Mouse (Mus musculus) MEL (cell line): ENCODE results near the gene Adam33. TPM values are rescaled to one million over a fixed set of nuclear protein-coding genes. Genes with fewer than 3 reads are reported as not detected.

ENCODE experiments used
- DNase-seq: peaks from one replicate; pipeline ENCODE4 v3.0.0; 2011; ENCODE audit warnings: low read depth, low spot score
- H3K27ac ChIP-seq: 2 replicates; pipeline ENCODE4 v1.5.1; 2012; ENCODE audit warnings: low read depth, mild to moderate bottlenecking, control low read depth, low read length, moderate library complexity; ENCODE audit not compliant: control insufficient read depth
- H3K27me3 ChIP-seq, 2 experiments: fragments of 150-350 bp in 1 of 2; sonication (generic) in 1 of 2; 2 replicates each; pipeline ENCODE4 v1.6.1; 2012; ENCODE audit warnings: low read length in 2 of 2, mild to moderate bottlenecking in 2 of 2, improper control_type of control experiment in 1 of 2, moderate library complexity in 1 of 2; ENCODE audit not compliant: insufficient read depth in 2 of 2, control insufficient read depth in 1 of 2
- H3K36me3 ChIP-seq, 2 experiments: 2 replicates each; pipeline ENCODE4 v1.6.1; 2012 to 2014; ENCODE audit warnings: low read length in 2 of 2, improper control_type of control experiment in 1 of 2, inconsistent platforms in 1 of 2, mild to moderate bottlenecking in 1 of 2; ENCODE audit not compliant: insufficient read depth in 2 of 2, control insufficient read depth in 1 of 2
- H3K4me1 ChIP-seq, 2 experiments: fragments of 150-350 bp in 1 of 2; sonication (generic) in 1 of 2; 2 replicates each; pipeline ENCODE4 v1.6.1; 2012; ENCODE audit warnings: low read length in 2 of 2, improper control_type of control experiment in 1 of 2, mild to moderate bottlenecking in 1 of 2; ENCODE audit not compliant: insufficient read depth in 2 of 2, control insufficient read depth in 1 of 2
- H3K4me3 ChIP-seq, 2 experiments: fragments of 150-350 bp in 1 of 2; sonication (generic) in 1 of 2; 2 replicates each; pipeline ENCODE4 v1.5.1; 2012; ENCODE audit warnings: low read depth in 2 of 2, low read length in 2 of 2, mild to moderate bottlenecking in 2 of 2, moderate library complexity in 2 of 2, control low read depth in 1 of 2, improper control_type of control experiment in 1 of 2; ENCODE audit not compliant: control insufficient read depth in 1 of 2, insufficient read depth in 1 of 2
- H3K79me2 ChIP-seq: 2 replicates; pipeline ENCODE4 v1.6.1; 2012; ENCODE audit warnings: mild to moderate bottlenecking, low read length, moderate library complexity; ENCODE audit not compliant: control insufficient read depth, poor library complexity, insufficient read depth
- H3K9ac ChIP-seq: 2 replicates; pipeline ENCODE4 v1.6.1; 2012; ENCODE audit warnings: low read depth, mild to moderate bottlenecking, control low read depth, low read length, moderate library complexity; ENCODE audit not compliant: control insufficient read depth, poor library complexity, severe bottlenecking
- H3K9me3 ChIP-seq: fragments of 150-350 bp; sonication (generic); replicated peaks from 2 replicates; pipeline ENCODE4 v1.6.1; 2012; ENCODE audit warnings: mild to moderate bottlenecking, low read length, improper control_type of control experiment, moderate library complexity; ENCODE audit not compliant: insufficient read depth
- BHLHE40 ChIP-seq: IDR thresholded peaks from 2 replicates; pipeline ENCODE4 v1.6.1; 2012; ENCODE audit warnings: low read depth, mild to moderate bottlenecking, inconsistent platforms, low read length, improper control_type of control experiment, borderline replicate concordance
- CHD1 ChIP-seq: IDR thresholded peaks from 2 replicates; pipeline ENCODE4 v1.6.1; 2012; ENCODE audit warnings: low read depth, mild to moderate bottlenecking, inconsistent platforms, low read length, improper control_type of control experiment
- CHD2 ChIP-seq: IDR thresholded peaks from 2 replicates; pipeline ENCODE4 v1.6.1; 2011; ENCODE audit warnings: low read length, improper control_type of control experiment
- CTCF ChIP-seq, 3 experiments: IDR thresholded peaks in 2 of 3; conservative IDR thresholded peaks in 1 of 3; 2 replicates each; pipeline ENCODE4 v1.5.1; 2011 to 2012; ENCODE audit warnings: low read length in 3 of 3, low read depth in 2 of 3, mild to moderate bottlenecking in 2 of 3, improper control_type of control experiment in 1 of 3, inconsistent platforms in 1 of 3, mixed read lengths in 1 of 3, moderate library complexity in 1 of 3; ENCODE audit not compliant: control insufficient read depth in 1 of 3, insufficient read depth in 1 of 3, poor library complexity in 1 of 3, severe bottlenecking in 1 of 3
- E2F4 ChIP-seq: IDR thresholded peaks from 2 replicates; pipeline ENCODE4 v1.6.1; 2011; ENCODE audit warnings: low read depth, low read length, improper control_type of control experiment, borderline replicate concordance
- ELF1 ChIP-seq: IDR thresholded peaks from 2 replicates; pipeline ENCODE4 v1.6.1; 2014; ENCODE audit warnings: low read depth, mild to moderate bottlenecking, inconsistent platforms, low read length, improper control_type of control experiment, moderate library complexity
- MAFK ChIP-seq: IDR thresholded peaks from 2 replicates; pipeline ENCODE4 v1.6.1; 2011; ENCODE audit warnings: low read depth, mild to moderate bottlenecking, low read length, improper control_type of control experiment, borderline replicate concordance
- MAX ChIP-seq: IDR thresholded peaks from 2 replicates; pipeline ENCODE4 v1.6.1; 2011; ENCODE audit warnings: low read length, improper control_type of control experiment
- MAZ ChIP-seq: IDR thresholded peaks from 2 replicates; pipeline ENCODE4 v1.6.1; 2012; ENCODE audit warnings: low read depth, mild to moderate bottlenecking, inconsistent platforms, low read length, improper control_type of control experiment
- MEF2A ChIP-seq: IDR thresholded peaks from 2 replicates; pipeline ENCODE4 v1.6.1; 2014; ENCODE audit warnings: low read depth, mild to moderate bottlenecking, inconsistent platforms, low read length, improper control_type of control experiment; ENCODE audit not compliant: poor library complexity, insufficient replicate concordance, severe bottlenecking; ENCODE audit errors: extremely low read depth
- MYB ChIP-seq: IDR thresholded peaks from 2 replicates; pipeline ENCODE4 v1.6.1; 2011; ENCODE audit warnings: mild to moderate bottlenecking, low read depth, low read length, improper control_type of control experiment
- MYC ChIP-seq: IDR thresholded peaks from 2 replicates; pipeline ENCODE4 v1.6.1; 2011; ENCODE audit warnings: low read depth, mild to moderate bottlenecking, low read length, improper control_type of control experiment, moderate library complexity
- NELFE ChIP-seq: IDR thresholded peaks from 2 replicates; pipeline ENCODE4 v1.6.1; 2011; ENCODE audit warnings: low read depth, low read length, improper control_type of control experiment
- NRF1 ChIP-seq: IDR thresholded peaks from 2 replicates; pipeline ENCODE4 v1.6.1; 2014; ENCODE audit warnings: low read depth, mild to moderate bottlenecking, inconsistent platforms, low read length, improper control_type of control experiment, moderate library complexity; ENCODE audit not compliant: poor library complexity, insufficient read depth, severe bottlenecking
- POLR2A ChIP-seq, 2 experiments: IDR thresholded peaks; 2 replicates each; pipeline ENCODE4 v1.6.1; 2011 to 2012; ENCODE audit warnings: low read length in 2 of 2, mild to moderate bottlenecking in 2 of 2, control low read depth in 1 of 2, improper control_type of control experiment in 1 of 2, low read depth in 1 of 2, moderate library complexity in 1 of 2; ENCODE audit not compliant: control insufficient read depth in 1 of 2, insufficient read depth in 1 of 2, poor library complexity in 1 of 2
- POLR2AphosphoS5 ChIP-seq: IDR thresholded peaks from 2 replicates; pipeline ENCODE4 v1.6.1; 2012; ENCODE audit warnings: low read depth, borderline replicate concordance, mild to moderate bottlenecking, inconsistent platforms, low read length, moderate library complexity, mixed read lengths
- RCOR1 ChIP-seq: IDR thresholded peaks from 2 replicates; pipeline ENCODE4 v1.6.1; 2012; ENCODE audit warnings: low read depth, mild to moderate bottlenecking, inconsistent platforms, low read length, improper control_type of control experiment
- TAL1 ChIP-seq: IDR thresholded peaks from 2 replicates; pipeline ENCODE4 v1.6.1; 2012; ENCODE audit warnings: mild to moderate bottlenecking, inconsistent platforms, low read length, moderate library complexity, mixed read lengths
- TCF12 ChIP-seq: IDR thresholded peaks from 2 replicates; pipeline ENCODE4 v1.6.1; 2014; ENCODE audit warnings: low read depth, mild to moderate bottlenecking, inconsistent platforms, low read length, improper control_type of control experiment, moderate library complexity
- USF1 ChIP-seq: IDR thresholded peaks from 2 replicates; pipeline ENCODE4 v1.6.1; 2014; ENCODE audit warnings: low read depth, mild to moderate bottlenecking, inconsistent platforms, low read length, improper control_type of control experiment, moderate library complexity
- ZKSCAN1 ChIP-seq: IDR thresholded peaks from 2 replicates; pipeline ENCODE4 v1.6.1; 2012; ENCODE audit warnings: low read depth, mild to moderate bottlenecking, inconsistent platforms, low read length, improper control_type of control experiment, moderate library complexity
- ZNF384 ChIP-seq: IDR thresholded peaks from 2 replicates; pipeline ENCODE4 v1.6.1; 2012; ENCODE audit warnings: low read depth, mild to moderate bottlenecking, inconsistent platforms, low read length, improper control_type of control experiment
- polyA plus RNA-seq, 2 experiments: library from polyadenylated mRNA; stranded (reverse) in 1 of 2; unstranded in 1 of 2; fragments of >175 nt in 1 of 2; fragments of >200 nt in 1 of 2; gene quantifications; 2 replicates each; pipeline versions ENCODE4 v1.2.1 to v1.2.4; 2012; ENCODE audit warnings: low replicate concordance in 2 of 2, low read depth in 1 of 2; ENCODE audit not compliant: insufficient read length in 2 of 2, insufficient read depth in 1 of 2, missing spikeins in 1 of 2
- total RNA-seq: library from RNA; depleted of rRNA; stranded (reverse); fragments of 300-350 nt; gene quantifications from 2 replicates; pipeline ENCODE4 v1.2.3, GENCODE M21; 2012

Gene Adam33
- total and polyA plus RNA-seq, 3 experiments = 0.12 to 0.28 TPM; not detected in 1

DNA sequence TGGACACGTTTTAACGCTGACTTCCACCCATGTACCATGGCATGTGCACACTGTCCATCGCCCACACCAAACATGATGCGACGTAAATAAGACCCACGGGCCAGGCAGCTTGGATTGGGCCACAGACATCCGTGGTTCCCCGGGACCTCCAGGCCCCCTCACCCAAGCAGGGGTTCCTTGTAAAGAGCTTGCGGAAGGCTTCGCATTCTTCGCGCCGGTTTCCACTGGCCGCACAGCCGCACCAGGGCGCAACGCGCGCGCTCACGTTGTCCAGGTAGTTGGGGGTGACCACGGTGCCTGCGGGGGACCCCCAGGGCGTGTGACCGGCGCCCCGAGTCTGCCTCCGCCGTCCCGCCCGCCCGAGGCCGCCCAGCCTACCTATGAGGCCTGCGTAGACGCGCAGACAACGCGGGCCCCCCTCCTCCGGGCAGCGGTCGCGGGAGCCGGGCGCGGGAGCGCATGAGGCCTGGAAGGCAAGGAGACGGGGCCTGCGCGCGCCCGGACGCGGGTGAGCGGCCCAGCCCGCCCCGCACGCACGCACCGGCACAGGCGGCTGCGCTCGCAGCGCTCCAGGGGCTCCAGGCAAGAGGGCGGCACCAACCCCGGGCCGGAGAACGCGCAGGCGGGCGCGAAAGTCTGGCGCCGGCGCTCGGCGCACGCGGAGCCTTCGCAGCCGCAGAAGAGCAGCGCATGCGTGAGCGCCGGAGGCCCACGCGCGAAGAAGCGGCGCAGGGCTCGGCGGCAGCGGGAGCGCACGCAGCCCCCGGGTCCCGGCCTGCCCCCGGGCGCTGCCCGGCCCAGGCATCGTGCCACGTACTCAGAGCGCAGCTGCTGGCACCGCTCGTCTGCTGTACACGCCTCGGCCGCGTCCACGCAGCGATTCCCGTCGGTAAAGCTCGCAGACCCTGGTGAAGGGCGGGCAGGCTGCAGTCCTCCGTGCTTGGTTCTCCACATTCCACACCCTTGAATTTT lies 22.5 kb downstream of the Adam33 start:
- peaks cover 0 to 11% of the 10 kb centered on the region in 2 experiments; a peak in 2 of 4 replicates for H3K36me3 ChIP-seq
- no peak for TF ChIP-seq POLR2AphosphoS5
- no peak for TF ChIP-seq BHLHE40
- TF ChIP-seq NELFE = no peak
- no peak for TF ChIP-seq E2F4
- TF ChIP-seq MYB = no peak
- TF ChIP-seq RCOR1 = no peak
- no peak for TF ChIP-seq MAZ
- no peak for TF ChIP-seq ELF1
- TF ChIP-seq TAL1 = no peak
- no peak for TF ChIP-seq CTCF (IDR thresholded peaks at IDR 0.05 in 2 of 3, conservative IDR thresholded peaks at IDR 0.05 in 1 of 3; ENCODE audit: control insufficient read depth in 1 of 3, insufficient read depth in 1 of 3, low read depth in 2 of 3, low read length in 3 of 3, poor library complexity in 1 of 3, severe bottlenecking in 1 of 3)
- TF ChIP-seq NRF1 = no peak
- TF ChIP-seq TCF12 = no peak
- TF ChIP-seq, all 39 proteins: peak for 0
- no peak for DNase-seq
- Histone ChIP-seq H3K27ac (no peak overlapping the region), H3K9ac (no peak overlapping the region), H3K9me3 (no peaks in the 10 kb centered on the region), H3K4me1 (peaks cover 6 to 13% of the 10 kb centered on the region in 2 experiments), H3K79me2 (no peaks in the 10 kb centered on the region), H3K27me3 (no peaks in the 10 kb centered on the region), H3K4me3 (no peak overlapping the region)

DNA sequence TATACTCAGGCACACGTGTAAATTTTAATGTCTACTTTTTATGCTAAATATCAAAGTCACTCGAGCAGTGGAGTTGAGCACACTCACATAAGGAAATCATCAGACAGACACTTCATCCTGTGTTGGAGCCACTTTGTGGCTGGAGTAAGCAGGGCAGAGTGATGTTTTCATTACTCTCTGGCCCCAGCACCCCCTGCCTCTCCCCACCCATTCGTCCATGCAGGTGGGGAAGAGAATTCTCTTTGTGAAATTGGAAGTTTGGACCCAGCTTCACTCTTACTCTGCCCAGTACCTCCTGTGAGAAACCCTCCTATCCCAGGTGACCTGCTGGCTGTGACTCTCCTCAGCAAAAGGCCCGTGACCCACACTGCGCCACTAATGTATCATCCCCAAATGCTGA lies 24.9 kb downstream of the Adam33 start:
- Histone ChIP-seq H3K36me3 (no peaks in the 10 kb centered on the region), H3K27ac (no peak overlapping the region), H3K4me1 (no peaks in the 10 kb centered on the region), H3K79me2 (no peaks in the 10 kb centered on the region), H3K4me3 (no peak overlapping the region), H3K9me3 (no peaks in the 10 kb centered on the region), H3K9ac (no peak overlapping the region), H3K27me3 (no peaks in the 10 kb centered on the region)
- TF ChIP-seq USF1 = no peak
- TF ChIP-seq CHD2 = no peak
- no peak for TF ChIP-seq MEF2A
- TF ChIP-seq MAZ = no peak
- TF ChIP-seq CHD1 = no peak
- no peak for TF ChIP-seq MAFK
- no peak for TF ChIP-seq MYC
- no peak for TF ChIP-seq TCF12
- TF ChIP-seq POLR2A (IDR thresholded peaks at IDR 0.05; ENCODE audit: control insufficient read depth in 1 of 2, insufficient read depth in 1 of 2, low read depth in 1 of 2, low read length in 2 of 2, poor library complexity in 1 of 2) = no peak
- TF ChIP-seq NRF1 = no peak
- TF ChIP-seq CTCF (IDR thresholded peaks at IDR 0.05 in 2 of 3, conservative IDR thresholded peaks at IDR 0.05 in 1 of 3; ENCODE audit: control insufficient read depth in 1 of 3, insufficient read depth in 1 of 3, low read depth in 2 of 3, low read length in 3 of 3, poor library complexity in 1 of 3, severe bottlenecking in 1 of 3) = no peak
- no peak for TF ChIP-seq ZNF384
- TF ChIP-seq MAX = no peak
- TF ChIP-seq ZKSCAN1 = no peak
- TF ChIP-seq RCOR1 = no peak
- no peak for DNase-seq
